Mouse (Mus musculus) liver, embryonic 15.5 days (tissue): Measurements from ENCODE around the gene Wdr90. TPM values are rescaled to one million over a fixed set of nuclear protein-coding genes. Genes with fewer than 3 reads are reported as not detected.

Source experiments
- ATAC-seq: fragments of 200-750 bp; cut with Nextera tagmentation; 2 replicates; pipeline ENCODE4 v1.8.0; 2017; ENCODE audit warnings: moderate number of reproducible peaks, mild to moderate bottlenecking, moderate library complexity; ENCODE audit not compliant: insufficient read depth
- H3K27ac ChIP-seq: fragments of 300-500 bp; sonication (generic); replicated peaks from 2 replicates; pipeline ENCODE4 v1.5.1; 2015; ENCODE audit warnings: mild to moderate bottlenecking, inconsistent platforms
- H3K27me3 ChIP-seq: fragments of 300-500 bp; sonication (generic); 2 replicates; pipeline ENCODE4 v1.6.1; 2015; ENCODE audit warnings: mild to moderate bottlenecking, inconsistent platforms
- H3K36me3 ChIP-seq: fragments of 300-500 bp; sonication (generic); replicated peaks from 2 replicates; pipeline ENCODE4 v1.6.1; 2015; ENCODE audit warnings: moderate library complexity, mild to moderate bottlenecking, inconsistent platforms
- H3K4me1 ChIP-seq: fragments of 300-500 bp; sonication (generic); replicated peaks from 2 replicates; pipeline ENCODE4 v1.6.1; 2015; ENCODE audit warnings: inconsistent platforms
- H3K4me2 ChIP-seq: fragments of 300-500 bp; sonication (generic); 2 replicates; pipeline ENCODE4 v1.6.1; 2015; ENCODE audit warnings: moderate library complexity, mild to moderate bottlenecking, inconsistent platforms
- H3K4me3 ChIP-seq: fragments of 300-500 bp; sonication (generic); replicated peaks from 2 replicates; pipeline ENCODE4 v1.5.1; 2015; ENCODE audit warnings: mild to moderate bottlenecking, inconsistent platforms
- H3K9ac ChIP-seq: fragments of 300-500 bp; sonication (generic); 2 replicates; pipeline ENCODE4 v1.6.1; 2015; ENCODE audit warnings: moderate library complexity, mild to moderate bottlenecking, inconsistent platforms
- H3K9me3 ChIP-seq: fragments of 300-500 bp; sonication (generic); replicated peaks from 2 replicates; pipeline ENCODE4 v1.6.1; 2016; ENCODE audit warnings: inconsistent platforms
- WGBS: fragments of 180-500 bp; shearing (Covaris S2); methylation state at CpG from one replicate; pipeline ENCODE4 v1.1.7; 2015; ENCODE audit warnings: mixed read lengths; ENCODE audit not compliant: insufficient replicate concordance; 5-methylcytosine and 5-hydroxymethylcytosine counted together
- polyA plus RNA-seq: library from polyadenylated mRNA; unstranded; fragments of >200 nt; fragmentation: Nextera tagmentation; extraction: Ambion mirVana; gene quantifications from 2 replicates; pipeline ENCODE4 v1.2.1, GENCODE M21; 2015

Wdr90 gene
- polyA plus RNA-seq, 1 experiment from 2014 or later, result 8.1 TPM

GRCm38 (mm10) chr17:25883824-25884223 lies 22.5 kb upstream of the Wdr90 start:
- WGBS, result 82% methylated on average over 3 of the region's 3 CpGs
- Histone ChIP-seq H3K36me3 (peaks cover 36% of the 10 kb centered on the region), H3K27me3 (no peaks in the 10 kb centered on the region), H3K4me2 (no peak overlapping the region), H3K4me3 (no peak overlapping the region), H3K9ac (no peak overlapping the region), H3K4me1 (peaks cover 51% of the 10 kb centered on the region), H3K27ac (no peak overlapping the region), H3K9me3 (no peaks in the 10 kb centered on the region)
- no peak for ATAC-seq

- Histone ChIP-seq H3K9me3 (no peaks in the 10 kb centered on the region), H3K27ac (no peak overlapping the region), H3K27me3 (no peaks in the 10 kb centered on the region), H3K4me2 (no peak overlapping the region), H3K4me3 (no peak overlapping the region), H3K9ac (no peak overlapping the region), H3K36me3 (peaks cover 37% of the 10 kb centered on the region), H3K4me1 (peaks cover 52% of the 10 kb centered on the region)
- no peak for ATAC-seq
- WGBS, result 87% methylated on average over 8 of the region's 8 CpGs
These were observed 22.0 kb upstream of the Wdr90 start for GRCm38 (mm10) chr17:25883268-25883667.

GRCm38 (mm10) chr17:25882306-25882705 lies 21.0 kb upstream of the Wdr90 start:
- no peaks in the 10 kb centered on the region for H3K9me3 ChIP-seq
- ATAC-seq, result 0 out of 2 replicates have a peak, but pooled peaks have one; percentile 14
- H3K4me1 ChIP-seq, result peaks cover 58% of the 10 kb centered on the region
- peaks cover 38% of the 10 kb centered on the region for H3K36me3 ChIP-seq
- H3K27me3 ChIP-seq, result no peaks in the 10 kb centered on the region
- no peak overlapping the region for H3K4me2 ChIP-seq
- no peak overlapping the region for H3K27ac ChIP-seq
- no peak overlapping the region for H3K4me3 ChIP-seq
- WGBS, result 28% methylated on average over 5 of the region's 5 CpGs
- H3K9ac ChIP-seq, result no peak overlapping the region

- WGBS, result 64% methylated on average over 4 of the region's 4 CpGs
- Histone ChIP-seq H3K9me3 (no peaks in the 10 kb centered on the region), H3K27me3 (no peaks in the 10 kb centered on the region), H3K4me1 (peaks cover 60% of the 10 kb centered on the region), H3K9ac (no peak overlapping the region), H3K4me2 (no peak overlapping the region), H3K27ac (no peak overlapping the region; the same call in 1 of the 2 replicates), H3K4me3 (no peak overlapping the region), H3K36me3 (peaks cover 38% of the 10 kb centered on the region)
- no peak for ATAC-seq
These were observed 20.4 kb upstream of the Wdr90 start for GRCm38 (mm10) chr17:25881691-25882090.

GRCm38 (mm10) chr17:25880913-25881641 lies 19.8 kb upstream of the Wdr90 start:
- H3K9me3 ChIP-seq, result no peaks in the 10 kb centered on the region
- no peak overlapping the region for H3K4me3 ChIP-seq
- ATAC-seq, result no peak
- H3K36me3 ChIP-seq, result peaks cover 38% of the 10 kb centered on the region
- peak overlapping the region; percentile 14; the same call in 1 of the 2 replicates for H3K27ac ChIP-seq
- 35% methylated on average over 5 of the region's 5 CpGs for WGBS
- H3K4me2 ChIP-seq, result no peak overlapping the region
- peaks cover 63% of the 10 kb centered on the region for H3K4me1 ChIP-seq
- no peaks in the 10 kb centered on the region for H3K27me3 ChIP-seq
- no peak overlapping the region for H3K9ac ChIP-seq

GRCm38 (mm10) chr17:25880196-25880910 lies 19.1 kb upstream of the Wdr90 start, which contains the start of gene Wfikkn1:
Gene Wfikkn1, minus strand, starts transcription at chr17:25880858.
- peak; percentile 14; the same call in 1 of the 2 replicates for ATAC-seq
- Histone ChIP-seq H3K4me2 (no peak within 1 kb of the TSS), H3K4me3 (no peak within 1 kb of the TSS), H3K9me3 (no peaks in the 10 kb centered on the region), H3K27me3 (no peaks in the 10 kb centered on the region), H3K27ac (peak within 1 kb of the TSS; percentile 14; the same call in 1 of the 2 replicates), H3K36me3 (peaks cover 38% of the 10 kb centered on the region), H3K9ac (no peak within 1 kb of the TSS), H3K4me1 (peaks cover 67% of the 10 kb centered on the region)
- 55% methylated on average over 5 of the region's 5 CpGs for WGBS

- H3K4me3 ChIP-seq, result no peak overlapping the region
- H3K9me3 ChIP-seq, result no peaks in the 10 kb centered on the region
- no peaks in the 10 kb centered on the region for H3K27me3 ChIP-seq
- no peak for ATAC-seq
- H3K27ac ChIP-seq, result no peak overlapping the region
- no peak overlapping the region for H3K9ac ChIP-seq
- no peak overlapping the region for H3K4me2 ChIP-seq
- H3K36me3 ChIP-seq, result peaks cover 38% of the 10 kb centered on the region
- peaks cover 66% of the 10 kb centered on the region for H3K4me1 ChIP-seq
- WGBS, result 80% methylated on average over 8 of the region's 8 CpGs
These were observed 18.4 kb upstream of the Wdr90 start for GRCm38 (mm10) chr17:25879750-25880149.

GRCm38 (mm10) chr17:25879261-25879660 lies 18.0 kb upstream of the Wdr90 start:
- no peak overlapping the region for H3K4me3 ChIP-seq
- H3K36me3 ChIP-seq, result peaks cover 34% of the 10 kb centered on the region
- no peak overlapping the region for H3K9ac ChIP-seq
- H3K9me3 ChIP-seq, result no peaks in the 10 kb centered on the region
- peaks cover 71% of the 10 kb centered on the region for H3K4me1 ChIP-seq
- H3K27me3 ChIP-seq, result no peaks in the 10 kb centered on the region
- no peak overlapping the region for H3K4me2 ChIP-seq
- H3K27ac ChIP-seq, result no peak overlapping the region
- no peak for ATAC-seq
- 68% methylated on average over 4 of the region's 4 CpGs for WGBS

GRCm38 (mm10) chr17:25878611-25879180 lies 17.4 kb upstream of the Wdr90 start:
- ATAC-seq, result no peak
- H3K9me3 ChIP-seq, result no peaks in the 10 kb centered on the region
- no peak overlapping the region for H3K27ac ChIP-seq
- H3K27me3 ChIP-seq, result no peaks in the 10 kb centered on the region
- peaks cover 29% of the 10 kb centered on the region for H3K36me3 ChIP-seq
- H3K4me2 ChIP-seq, result no peak overlapping the region
- WGBS, result 87% methylated on average over 19 of the region's 19 CpGs
- no peak overlapping the region for H3K4me3 ChIP-seq
- peaks cover 76% of the 10 kb centered on the region for H3K4me1 ChIP-seq
- H3K9ac ChIP-seq, result no peak overlapping the region

- Histone ChIP-seq H3K27ac (no peak overlapping the region), H3K4me3 (no peak overlapping the region), H3K9ac (no peak overlapping the region), H3K4me1 (peaks cover 75% of the 10 kb centered on the region), H3K27me3 (no peaks in the 10 kb centered on the region), H3K36me3 (peaks cover 24% of the 10 kb centered on the region), H3K9me3 (no peaks in the 10 kb centered on the region), H3K4me2 (no peak overlapping the region)
- 85% methylated on average over 32 of the region's 32 CpGs for WGBS
- no peak for ATAC-seq
These were observed 16.7 kb upstream of the Wdr90 start for GRCm38 (mm10) chr17:25877741-25878610.
